Mouse (Mus musculus) inflammation-experienced regulatory T-cells (primary cell): ENCODE results near the gene R3hdml. TPM values are rescaled to one million over a fixed set of nuclear protein-coding genes. Genes with fewer than 3 reads are reported as not detected.

Experiments used
- polyA plus RNA-seq, 2 experiments: library from polyadenylated mRNA; unstranded; fragments of 100-300 nt; shearing (Covaris generic); gene quantifications; one replicate each; pipeline ENCODE4 v1.2.1; 2017

Gene R3hdml
- under 1 TPM in 1 of 2 experiments, not detected in 1; 0.69 TPM for polyA plus RNA-seq

DNA sequence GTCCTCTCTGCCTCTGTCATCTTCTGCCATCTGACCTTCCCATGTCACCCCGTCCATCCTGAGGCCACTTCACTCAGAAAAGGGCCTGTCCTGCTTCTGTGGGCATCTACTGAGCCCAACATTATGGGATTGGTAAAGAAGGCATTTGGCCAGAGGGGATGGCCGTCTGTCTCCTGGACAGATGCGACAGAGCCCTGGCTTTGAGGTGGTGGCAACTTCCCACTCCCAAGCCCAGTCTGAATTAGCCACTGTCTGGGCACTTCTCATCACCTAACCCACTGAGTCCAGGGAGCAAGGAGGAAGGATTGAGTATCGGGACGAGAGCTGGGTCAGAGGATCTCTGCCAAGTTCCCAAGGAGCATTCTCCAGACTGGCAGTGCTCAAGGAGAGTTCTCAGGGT is at the start of gene R3hdml:
TSS of gene R3hdml (plus strand) at position 301 of the 400 bp plus-strand sequence.

GRCm38 (mm10) chr2:163472466-163472851 is 19.7 kb upstream of the R3hdml start, which contains the start of gene Fitm2:
Gene Fitm2, minus strand, starts transcription at chr2:163472629.

GRCm38 (mm10) chr2:163506300-163507004 is 14.3 kb downstream of the R3hdml start, which contains the start of gene Hnf4a:
Gene Hnf4a, plus strand, starts transcription at chr2:163506808.

Other genes with a start within 250 kb of the R3hdml start
- not detected for gene Jph2, start 94.3 kb upstream of the R3hdml start, polyA plus RNA-seq
- 100 to 1,000 TPM in 1 of 2 experiments, 10 to 100 TPM in 1; 80.9 to 105 TPM for gene Oser1, start 67.6 kb upstream of the R3hdml start, polyA plus RNA-seq
- under 1 TPM; 0.18 to 0.75 TPM for gene Gdap1l1, start 53.8 kb upstream of the R3hdml start, polyA plus RNA-seq
- 1 to 10 TPM; 3.4 to 4.6 TPM for gene Fitm2, start 19.7 kb upstream of the R3hdml start, polyA plus RNA-seq
- 1 to 10 TPM in 1 of 2 experiments, not detected in 1; 1.0 TPM for gene Hnf4a, start 14.5 kb downstream of the R3hdml start, polyA plus RNA-seq
- 10 to 100 TPM; 61.9 to 65.8 TPM for gene Ttpal, start 110.0 kb downstream of the R3hdml start, polyA plus RNA-seq
- gene Serinc3, start 152.8 kb downstream of the R3hdml start, polyA plus RNA-seq = 100 to 1,000 TPM; 631 to 799 TPM
- 10 to 100 TPM in 1 of 2 experiments, 1 to 10 TPM in 1; 5.7 to 14.0 TPM for gene Pkig, start 166.1 kb downstream of the R3hdml start, polyA plus RNA-seq